Mouse (Mus musculus) bone marrow, adult 2 months (tissue): Measurements from ENCODE around the gene Hfm1. TPM values are rescaled to one million over a fixed set of nuclear protein-coding genes. Genes with fewer than 3 reads are reported as not detected.

ENCODE experiments used
- H3K27ac ChIP-seq: fragments of 200-500 bp; 2 replicates; pipeline ENCODE4 v1.5.1; 2012; ENCODE audit warnings: low read depth, mild to moderate bottlenecking, control low read depth, inconsistent platforms, low read length; ENCODE audit not compliant: control insufficient read depth, poor library complexity, insufficient read depth
- H3K4me1 ChIP-seq: fragments of 200-500 bp; 2 replicates; pipeline ENCODE4 v1.6.1; 2011; ENCODE audit warnings: low read length; ENCODE audit not compliant: control insufficient read depth, insufficient read depth
- H3K4me3 ChIP-seq: fragments of 200-500 bp; replicated peaks from 2 replicates; pipeline ENCODE3; 2011; ENCODE audit warnings: mild to moderate bottlenecking, low read depth, low read length, control low read depth; ENCODE audit not compliant: control insufficient read depth
- CTCF ChIP-seq: fragments of 200-500 bp; IDR thresholded peaks from 2 replicates; pipeline ENCODE4 v1.5.1; 2011; ENCODE audit warnings: low read length, control low read depth; ENCODE audit not compliant: control insufficient read depth, insufficient read depth
- POLR2A ChIP-seq: fragments of 200-500 bp; IDR thresholded peaks from 2 replicates; pipeline ENCODE4 v1.6.1; 2011; ENCODE audit warnings: low read depth, mild to moderate bottlenecking, control low read depth, low read length, borderline replicate concordance; ENCODE audit not compliant: control insufficient read depth
- WGBS: fragments of 180-500 bp; shearing (Covaris S2); methylation state at CpG from one replicate; pipeline ENCODE4 v1.1.7; 2018; 5-methylcytosine and 5-hydroxymethylcytosine counted together
- polyA plus RNA-seq: library from polyadenylated mRNA; stranded (reverse); fragments of >200 nt; gene quantifications from 2 replicates; pipeline ENCODE4 v1.2.4, GENCODE M21; 2011; ENCODE audit warnings: low replicate concordance; ENCODE audit not compliant: missing spikeins, insufficient read depth, insufficient read length

Hfm1 gene
- polyA plus RNA-seq, 1 experiment = not detected

DNA sequence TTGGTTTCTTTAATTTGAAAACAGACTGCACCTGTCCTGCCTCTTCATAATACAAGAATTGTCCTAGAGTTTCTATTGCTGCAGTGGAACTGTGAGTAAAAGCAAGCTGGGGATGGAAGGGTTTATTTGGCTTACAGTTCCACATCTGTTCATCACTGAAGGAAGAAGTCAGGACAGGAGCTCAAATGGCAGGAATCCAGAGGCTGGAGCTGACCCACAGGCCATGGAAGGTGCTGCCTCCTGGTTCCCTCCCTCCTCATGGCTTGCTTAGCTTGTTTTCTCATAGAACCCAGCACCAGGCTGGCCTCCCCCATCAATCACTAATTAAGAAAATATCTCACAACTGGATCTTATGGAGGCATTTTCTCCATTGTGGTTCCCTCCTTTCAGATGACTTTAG lies 99.4 kb downstream of the Hfm1 start:
- Histone ChIP-seq H3K4me1 (no peaks in the 10 kb centered on the region), H3K4me3 (no peak overlapping the region), H3K27ac (no peak overlapping the region)
- no peak for TF ChIP-seq POLR2A
- TF ChIP-seq CTCF = no peak

GRCm38 (mm10) chr5:106826044-106826443 lies 100.1 kb downstream of the Hfm1 start:
- TF ChIP-seq POLR2A (no peak), CTCF (no peak)
- WGBS = 76% methylated on average over 8 of the region's 8 CpGs
- no peak overlapping the region for H3K4me3 ChIP-seq
- no peak overlapping the region for H3K27ac ChIP-seq
- H3K4me1 ChIP-seq = no peaks in the 10 kb centered on the region

GRCm38 (mm10) chr5:106825301-106825853 lies 100.7 kb downstream of the Hfm1 start:
- Histone ChIP-seq H3K4me1 (no peaks in the 10 kb centered on the region), H3K27ac (0 out of 2 replicates have a peak overlapping the region, but pooled peaks have one; percentile 40), H3K4me3 (peak overlapping the region; percentile 67)
- TF ChIP-seq CTCF = no peak
- TF ChIP-seq POLR2A = no peak
- WGBS = 17% methylated on average over 19 of the region's 19 CpGs

DNA sequence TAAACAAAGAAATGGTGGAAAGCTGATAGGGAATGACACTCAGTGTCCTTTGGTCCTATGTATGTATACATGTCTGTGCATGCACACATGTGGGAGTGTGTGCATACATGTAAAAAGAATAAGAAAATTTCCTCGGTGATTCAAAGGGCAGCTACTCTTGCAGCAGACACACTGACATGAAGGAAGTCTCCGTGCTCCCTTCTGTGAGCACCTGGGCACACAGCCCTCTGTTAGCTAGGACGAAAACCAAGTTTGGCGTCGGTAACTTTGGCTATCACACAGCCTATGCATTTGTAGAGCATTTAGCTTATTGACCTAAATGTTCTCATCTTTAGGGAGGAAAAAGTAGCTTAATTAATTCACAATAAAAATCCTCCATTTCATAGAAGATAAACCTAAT lies 101.4 kb downstream of the Hfm1 start:
- H3K27ac ChIP-seq = no peak overlapping the region
- H3K4me3 ChIP-seq = no peak overlapping the region
- TF ChIP-seq POLR2A = no peak
- no peak for TF ChIP-seq CTCF
- WGBS = 79% methylated on average over 5 of the region's 5 CpGs
- H3K4me1 ChIP-seq = no peaks in the 10 kb centered on the region

DNA sequence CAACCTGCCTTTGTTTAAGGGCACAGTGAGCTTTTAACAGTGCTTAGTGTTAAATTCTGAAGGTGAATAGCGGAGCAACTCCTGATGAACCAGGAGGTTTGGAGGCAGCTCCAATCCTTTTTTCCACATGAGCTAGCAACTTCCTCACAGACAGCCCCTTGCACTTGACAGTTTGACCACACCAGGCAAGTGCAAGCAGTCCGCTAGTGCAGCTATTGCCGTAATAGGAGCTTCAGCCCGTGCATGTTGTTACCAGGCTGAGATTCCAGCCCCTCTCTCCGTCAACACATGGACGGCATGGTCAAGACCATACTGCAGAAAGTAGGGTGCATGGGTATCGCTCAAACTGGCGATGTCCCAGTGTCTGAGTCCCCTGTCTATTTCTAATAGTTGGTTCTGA lies 106.5 kb downstream of the Hfm1 start:
- TF ChIP-seq POLR2A (no peak), CTCF (no peak)
- H3K4me3 ChIP-seq = no peak overlapping the region
- H3K4me1 ChIP-seq = no peaks in the 10 kb centered on the region; the same call in 1 of the 2 replicates
- WGBS = 54% methylated on average over 8 of the region's 8 CpGs
- H3K27ac ChIP-seq = no peak overlapping the region

DNA sequence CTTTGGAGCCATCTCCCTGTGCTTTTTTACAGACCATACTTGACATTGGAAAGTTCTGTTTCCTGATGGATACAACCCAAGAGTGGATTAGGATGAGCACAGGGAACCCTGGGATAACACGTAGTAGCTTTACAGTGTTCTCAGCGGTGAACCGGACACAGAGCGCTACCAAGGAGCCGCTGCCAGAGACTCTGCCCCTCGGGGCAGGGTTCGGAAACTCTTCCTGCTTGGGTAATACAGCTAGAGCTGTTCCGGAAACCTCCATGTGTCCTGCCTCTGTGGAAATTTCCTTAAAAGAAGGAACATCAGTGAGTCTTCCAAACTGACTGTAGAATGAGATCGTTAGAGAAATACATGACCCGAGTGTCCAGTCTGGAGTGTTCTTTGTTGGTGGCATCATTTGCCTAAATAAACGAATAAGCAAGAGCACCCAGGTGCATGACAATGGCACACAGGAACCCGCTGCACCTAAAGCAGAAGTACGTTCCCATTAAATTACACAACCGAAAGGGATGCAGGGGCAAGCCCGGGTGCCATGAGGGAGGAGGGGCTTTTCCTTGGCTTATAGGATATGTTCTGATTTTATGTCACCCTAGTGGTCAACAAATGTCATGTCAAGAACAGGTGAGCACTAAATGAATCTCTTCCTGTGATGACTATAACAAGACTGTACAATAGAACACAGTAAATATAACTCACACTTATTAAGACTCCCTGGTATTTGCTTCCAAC lies 110.0 kb downstream of the Hfm1 start:
- 53% methylated on average over 15 of the region's 15 CpGs for WGBS
- H3K4me1 ChIP-seq = no peaks in the 10 kb centered on the region; the same call in 1 of the 2 replicates
- TF ChIP-seq POLR2A (no peak), CTCF (no peak)
- H3K27ac ChIP-seq = no peak overlapping the region
- no peak overlapping the region for H3K4me3 ChIP-seq

DNA sequence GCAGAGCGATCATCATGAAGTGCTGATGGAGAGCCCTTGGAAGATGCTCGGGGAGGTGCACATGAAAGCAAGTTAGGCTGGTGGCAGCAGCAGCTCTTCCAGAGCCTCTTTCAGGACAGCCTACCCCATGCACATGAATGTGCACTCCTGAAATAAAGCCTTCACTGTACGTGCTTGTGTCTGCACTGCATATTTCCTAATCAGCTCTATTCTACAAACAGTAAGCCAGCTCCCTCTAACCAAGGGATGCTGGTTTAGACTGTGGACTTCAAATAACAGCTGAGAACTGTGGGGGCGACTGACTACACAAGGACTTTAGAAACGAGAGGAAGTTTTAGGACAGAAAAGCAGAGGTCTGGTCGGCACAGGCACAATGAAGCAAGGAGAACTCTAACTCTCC lies 111.5 kb downstream of the Hfm1 start:
- Histone ChIP-seq H3K27ac (no peak overlapping the region), H3K4me1 (no peaks in the 10 kb centered on the region; the same call in 1 of the 2 replicates), H3K4me3 (no peak overlapping the region)
- 54% methylated on average over 6 of the region's 6 CpGs for WGBS
- TF ChIP-seq CTCF (no peak), POLR2A (no peak)

- 2% methylated on average over 12 of the region's 12 CpGs for WGBS
- Histone ChIP-seq H3K4me1 (peaks cover 2% of the 10 kb centered on the region; the same call in 1 of the 2 replicates), H3K27ac (no peak overlapping the region), H3K4me3 (no peak overlapping the region)
- no peak for TF ChIP-seq POLR2A
- TF ChIP-seq CTCF = peak; percentile 61; the same call in 1 of the 2 replicates
Measured at GRCm38 (mm10) chr5:106803094-106803493, 123.0 kb downstream of the Hfm1 start.
